Mouse (Mus musculus) G1E (cell line): ENCODE measurements around the gene Ccdc182. TPM values are rescaled to one million over a fixed set of nuclear protein-coding genes. Genes with fewer than 3 reads are reported as not detected.

Experiments used
- ATAC-seq: 2 replicates; pipeline ENCODE4 v1.8.0; 2016; ENCODE audit warnings: mild to moderate bottlenecking; ENCODE audit not compliant: insufficient number of reproducible peaks, poor library complexity, low FRiP score, severe bottlenecking; ENCODE audit errors: extremely low read depth
- DNase-seq: peaks from one replicate; pipeline ENCODE4 v3.0.0; 2012; ENCODE audit warnings: low spot score
- H3K27me3 ChIP-seq: 2 replicates; pipeline ENCODE4 v1.6.1; 2012; ENCODE audit warnings: mild to moderate bottlenecking, low read length, inconsistent platforms; ENCODE audit not compliant: insufficient read depth
- H3K36me3 ChIP-seq: replicated peaks from 2 replicates; pipeline ENCODE3; 2012; ENCODE audit warnings: mild to moderate bottlenecking, inconsistent platforms
- H3K4me1 ChIP-seq: 2 replicates; pipeline ENCODE4 v1.6.1; 2012; ENCODE audit warnings: low read depth, low read length, inconsistent platforms, mixed read lengths; ENCODE audit not compliant: insufficient read depth
- H3K4me3 ChIP-seq: 2 replicates; pipeline ENCODE4 v1.5.1; 2012; ENCODE audit warnings: low read depth, mild to moderate bottlenecking, inconsistent platforms, low read length, moderate library complexity, mixed read lengths
- H3K9me3 ChIP-seq: replicated peaks from 2 replicates; pipeline ENCODE4 v1.6.1; 2012; ENCODE audit warnings: inconsistent platforms
- CTCF ChIP-seq: IDR thresholded peaks from 2 replicates; pipeline ENCODE4 v1.5.1; 2012; ENCODE audit warnings: low read depth, low read length, inconsistent platforms, mixed read lengths
- GATA1 ChIP-seq: IDR thresholded peaks from 2 replicates; pipeline ENCODE4 v1.6.1; 2012; ENCODE audit warnings: borderline replicate concordance, low read length, inconsistent platforms, mixed read lengths
- GATA2 ChIP-seq: IDR thresholded peaks from 2 replicates; pipeline ENCODE4 v1.6.1; 2012; ENCODE audit warnings: low read depth, low read length, inconsistent platforms, borderline replicate concordance
- POLR2AphosphoS5 ChIP-seq: IDR thresholded peaks from 2 replicates; pipeline ENCODE4 v1.6.1; 2012; ENCODE audit warnings: low read depth, low read length, inconsistent platforms; ENCODE audit not compliant: insufficient replicate concordance
- TAL1 ChIP-seq: conservative IDR thresholded peaks from 2 replicates; pipeline ENCODE4 v1.6.1; 2012; ENCODE audit warnings: low read depth, low read length, inconsistent platforms, mixed read lengths
- polyA plus RNA-seq: library from polyadenylated mRNA; stranded (reverse); fragments of >175 nt; gene quantifications from 2 replicates; pipeline ENCODE4 v1.2.3, GENCODE M21; 2012
- total RNA-seq, 2 experiments: library from RNA; stranded (forward) in 1 of 2; stranded (reverse) in 1 of 2; fragments of 200-1000 nt in 1 of 2; fragments of >200 nt in 1 of 2; fragmentation: Nextera tagmentation in 1 of 2; gene quantifications; 2 replicates each; pipeline ENCODE4 v1.2.3; 2014 to 2017

Ccdc182 gene
- total RNA-seq (2014; fragmentation: Nextera tagmentation) (not detected in 2 replicates), total RNA-seq (2017) (not detected in 2 replicates), polyA plus RNA-seq (not detected in 2 replicates)

DNA sequence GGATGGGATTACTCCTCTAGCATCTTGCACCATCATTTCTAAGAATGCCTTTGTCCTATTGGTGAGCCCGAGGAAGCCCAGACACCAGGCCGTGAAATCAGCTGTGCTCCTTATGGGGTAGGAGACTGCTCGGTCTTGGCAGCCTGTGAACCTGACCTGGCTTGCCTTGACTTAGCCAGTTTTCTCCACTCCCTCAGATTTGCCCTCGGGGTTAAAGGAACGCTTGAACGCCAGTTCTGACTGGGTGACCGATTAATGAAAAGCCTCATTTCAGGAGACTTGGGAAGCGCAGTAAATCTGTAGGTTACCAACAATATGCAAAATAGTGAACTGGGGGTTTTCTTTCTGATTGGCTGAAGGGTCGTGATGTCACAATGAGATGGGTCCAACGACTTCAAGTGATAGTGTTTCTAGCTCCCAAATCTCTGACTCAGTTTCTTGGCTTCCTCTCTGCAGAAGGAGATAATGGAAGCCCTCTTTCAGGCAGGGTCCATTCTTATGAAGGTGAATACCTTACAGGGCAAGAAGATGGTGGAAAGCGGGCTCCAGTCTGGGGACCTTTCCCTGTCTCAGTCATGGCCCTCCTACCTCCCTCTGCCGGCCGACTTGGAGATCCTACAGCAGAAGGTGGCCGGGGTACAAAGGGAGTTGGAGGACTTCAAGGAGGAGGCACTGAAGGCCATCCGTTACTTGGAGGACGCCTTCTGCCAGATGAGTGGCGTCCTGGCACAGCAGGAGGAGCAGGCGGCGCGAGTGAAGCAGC is at the start of gene Ccdc182:
Ccdc182 (plus strand) TSS at position 428 of the 763 bp plus-strand sequence.
- peaks cover 37% of the 10 kb centered on the region for H3K27me3 ChIP-seq
- no peaks in the 10 kb centered on the region for H3K4me1 ChIP-seq
- 0 out of 2 replicates have a peak within 1 kb of the TSS, but pooled peaks have one; percentile 1 for H3K4me3 ChIP-seq
- ATAC-seq, result no peak
- DNase-seq, result no peak
- TF ChIP-seq POLR2AphosphoS5, result no peak
- TF ChIP-seq CTCF, result no peak
- no peak for TF ChIP-seq TAL1
- TF ChIP-seq GATA1, result no peak
- TF ChIP-seq GATA2, result no peak
- no peaks in the 10 kb centered on the region for H3K36me3 ChIP-seq
- no peaks in the 10 kb centered on the region for H3K9me3 ChIP-seq

DNA sequence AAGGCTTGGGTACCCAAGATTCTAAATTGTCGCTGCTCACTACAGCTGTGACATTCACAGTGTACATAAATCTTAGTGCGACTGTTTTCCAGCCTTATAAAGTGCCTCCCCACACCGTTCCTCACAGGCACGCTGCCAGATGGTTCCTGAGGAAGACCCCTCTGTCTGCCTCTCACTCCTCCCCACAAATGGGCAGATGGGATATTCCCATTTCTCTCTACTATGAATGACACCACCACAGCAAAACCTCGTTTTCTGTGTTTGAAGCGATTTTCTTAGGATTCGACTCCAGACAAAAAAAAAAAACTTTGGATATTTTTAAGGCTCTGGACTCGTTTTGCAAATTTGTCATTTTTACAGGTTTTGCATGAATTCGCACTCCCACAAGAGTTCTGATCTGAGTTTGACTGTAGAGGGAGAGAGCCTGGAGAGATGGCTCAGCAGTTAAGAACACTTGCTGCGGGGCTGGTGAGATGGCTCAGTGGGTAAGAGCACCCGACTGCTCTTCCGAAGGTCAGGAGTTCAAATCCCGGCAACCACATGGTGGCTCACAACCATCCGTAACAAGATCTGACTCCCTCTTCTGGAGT is 48.2 kb upstream of the Ccdc182 start:
- no peaks in the 10 kb centered on the region for H3K9me3 ChIP-seq
- H3K36me3 ChIP-seq, result no peaks in the 10 kb centered on the region
- DNase-seq (no peak), ATAC-seq (no peak)
- H3K27me3 ChIP-seq, result peaks cover 21% of the 10 kb centered on the region
- no peak for TF ChIP-seq GATA2
- H3K4me3 ChIP-seq, result no peak overlapping the region
- H3K4me1 ChIP-seq, result no peaks in the 10 kb centered on the region

DNA sequence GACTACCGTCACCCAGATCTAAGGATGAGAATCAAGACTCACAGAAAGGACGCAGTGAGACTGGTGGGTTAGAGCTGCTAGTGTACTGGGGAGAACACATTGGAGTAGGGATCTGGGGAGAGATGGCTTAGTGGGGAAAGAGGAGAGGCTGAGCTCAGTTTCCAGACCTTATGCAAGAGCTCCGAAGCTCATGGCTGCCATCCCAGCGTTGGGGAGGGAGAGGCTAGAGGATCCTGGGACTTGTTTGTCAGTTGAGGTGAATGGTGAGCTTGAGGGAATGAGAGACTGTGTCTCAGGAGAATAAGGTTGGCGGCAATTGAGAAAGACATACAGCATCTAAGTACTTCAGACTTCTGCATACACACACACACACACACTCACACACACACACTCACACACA is 45.2 kb upstream of the Ccdc182 start:
- H3K4me3 ChIP-seq, result no peak overlapping the region
- ATAC-seq, result no peak
- no peak for TF ChIP-seq TAL1
- no peak for TF ChIP-seq GATA2
- TF ChIP-seq CTCF, result no peak
- no peak for TF ChIP-seq POLR2AphosphoS5
- no peak for TF ChIP-seq GATA1
- H3K27me3 ChIP-seq, result peaks cover 28% of the 10 kb centered on the region
- no peak for DNase-seq
- H3K36me3 ChIP-seq, result no peaks in the 10 kb centered on the region
- peaks cover 4% of the 10 kb centered on the region for H3K4me1 ChIP-seq
- H3K9me3 ChIP-seq, result no peaks in the 10 kb centered on the region

- H3K9me3 ChIP-seq, result no peaks in the 10 kb centered on the region
- no peak for ATAC-seq
- H3K4me3 ChIP-seq, result no peak overlapping the region
- no peak for DNase-seq
- no peaks in the 10 kb centered on the region for H3K36me3 ChIP-seq
- H3K4me1 ChIP-seq, result peaks cover 4% of the 10 kb centered on the region
- TF ChIP-seq CTCF (no peak), TAL1 (no peak), GATA1 (no peak), GATA2 (no peak), POLR2AphosphoS5 (no peak)
- peaks cover 27% of the 10 kb centered on the region for H3K27me3 ChIP-seq
Measured at GRCm38 (mm10) chr11:88250568-88250967, 43.3 kb upstream of the Ccdc182 start.

GRCm38 (mm10) chr11:88251295-88251694 is 42.6 kb upstream of the Ccdc182 start:
- ATAC-seq (no peak), DNase-seq (no peak)
- peaks cover 4% of the 10 kb centered on the region for H3K4me1 ChIP-seq
- TF ChIP-seq GATA1 (no peak), GATA2 (no peak), POLR2AphosphoS5 (no peak), CTCF (no peak), TAL1 (no peak)
- H3K4me3 ChIP-seq, result no peak overlapping the region
- H3K36me3 ChIP-seq, result no peaks in the 10 kb centered on the region
- peaks cover 32% of the 10 kb centered on the region for H3K27me3 ChIP-seq
- H3K9me3 ChIP-seq, result no peaks in the 10 kb centered on the region

GRCm38 (mm10) chr11:88251972-88252766 is 41.7 kb upstream of the Ccdc182 start:
- DNase-seq (peak; percentile 74), ATAC-seq (no peak)
- TF ChIP-seq TAL1 (no peak), GATA2 (no peak), POLR2AphosphoS5 (no peak), CTCF (peak; percentile 79), GATA1 (no peak)

More at GRCm38 (mm10) chr11:88251972-88252766, 41.7 kb upstream of the Ccdc182 start:
- Histone ChIP-seq H3K27me3 (peaks cover 32% of the 10 kb centered on the region), H3K36me3 (no peaks in the 10 kb centered on the region), H3K4me3 (no peak overlapping the region), H3K4me1 (peaks cover 4% of the 10 kb centered on the region), H3K9me3 (no peaks in the 10 kb centered on the region)
